Mouse (Mus musculus): ENCODE measurements around the gene Ttll12. TPM values are rescaled to one million over a fixed set of nuclear protein-coding genes. Genes with fewer than 3 reads are reported as not detected.
A peak's percentile ranks its signal among the peaks of the same experiment; 100 is the strongest.

The Ttll12 gene
- polyA plus RNA-seq, 1 experiment from 2014 or later = 44.3 TPM

DNA sequence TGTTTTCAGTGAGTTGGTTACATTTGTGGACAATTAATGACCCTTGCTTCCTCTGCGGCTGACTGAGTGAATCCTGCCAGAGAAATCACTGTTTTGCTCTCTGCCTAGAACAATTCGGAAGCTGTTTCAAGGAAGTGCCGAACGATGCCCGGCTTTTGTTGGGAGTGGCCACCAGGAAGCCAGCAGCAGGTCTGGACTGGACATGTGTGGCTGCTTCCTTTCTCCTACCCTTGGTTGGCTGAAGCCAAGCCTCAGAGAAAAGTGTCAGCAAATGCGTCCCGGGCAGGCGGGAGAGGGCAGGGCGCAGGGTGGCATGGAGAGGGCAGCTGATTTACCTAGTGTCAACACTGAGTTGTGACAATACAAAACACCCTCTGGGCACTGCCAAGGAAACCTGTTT is 64.7 kb downstream of the Ttll12 start:
- H3K9me3 ChIP-seq (replicated peaks) = no peaks in the 10 kb centered on the region
- 89% methylated on average over 9 of the region's 9 CpGs for WGBS
- no peak overlapping the region for H3K27ac ChIP-seq
- no peak overlapping the region for H3K9ac ChIP-seq
- peaks cover 18% of the 10 kb centered on the region for H3K4me1 ChIP-seq
- no peaks in the 10 kb centered on the region for H3K36me3 ChIP-seq
- no peak overlapping the region for H3K4me2 ChIP-seq (replicated peaks)
- peaks cover 38% of the 10 kb centered on the region for H3K27me3 ChIP-seq
- no peak for ATAC-seq (ENCODE audit: low FRiP score)
- no peak overlapping the region for H3K4me3 ChIP-seq

DNA sequence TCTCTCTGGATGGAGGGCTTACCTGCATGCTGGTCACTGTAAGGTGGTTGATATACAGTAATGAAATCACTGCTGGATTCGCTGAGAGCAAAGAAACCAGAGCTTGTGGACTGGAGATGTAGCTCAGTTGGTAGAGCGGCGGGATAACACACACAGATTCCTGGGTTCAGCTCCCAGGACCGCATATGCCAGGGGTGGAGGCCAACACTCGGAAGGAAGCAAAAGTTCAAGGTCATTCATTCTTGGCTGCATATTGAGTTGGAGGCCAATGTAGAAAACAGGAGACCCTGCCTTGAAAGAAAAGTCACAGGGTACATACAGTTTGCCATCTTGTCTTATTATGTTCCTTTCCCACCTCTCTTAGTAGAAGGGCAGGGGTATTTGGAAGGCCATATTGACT is 65.2 kb downstream of the Ttll12 start:
- Histone ChIP-seq H3K9me3 (replicated peaks) (no peaks in the 10 kb centered on the region), H3K4me2 (replicated peaks) (no peak overlapping the region), H3K27me3 (peaks cover 41% of the 10 kb centered on the region), H3K36me3 (no peaks in the 10 kb centered on the region), H3K27ac (no peak overlapping the region), H3K9ac (no peak overlapping the region), H3K4me3 (no peak overlapping the region), H3K4me1 (peaks cover 18% of the 10 kb centered on the region)
- ATAC-seq (ENCODE audit: low FRiP score) = no peak
- 81% methylated on average over 5 of the region's 5 CpGs for WGBS

DNA sequence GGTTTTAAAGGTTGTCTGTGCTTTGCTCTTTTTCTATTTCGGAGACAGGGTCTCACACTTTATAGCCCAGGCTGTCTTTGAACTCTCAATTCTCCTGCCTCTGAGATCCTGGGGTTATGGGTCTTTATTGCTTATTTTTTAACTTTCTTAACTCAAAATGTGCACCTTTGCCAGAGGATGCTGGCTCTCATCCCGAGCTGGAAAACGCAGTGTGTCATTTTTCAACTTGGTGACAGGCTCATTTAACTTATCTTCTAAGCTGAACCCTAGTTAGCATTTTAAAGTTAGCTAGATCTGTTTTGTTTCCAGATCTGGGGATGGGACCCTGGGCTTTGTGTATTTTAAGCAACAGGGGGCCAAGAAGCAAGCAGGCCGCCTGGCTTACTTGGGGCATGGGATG is 66.1 kb downstream of the Ttll12 start:
- Histone ChIP-seq H3K36me3 (no peaks in the 10 kb centered on the region), H3K4me2 (replicated peaks) (no peak overlapping the region), H3K9me3 (replicated peaks) (no peaks in the 10 kb centered on the region), H3K9ac (no peak overlapping the region), H3K27ac (no peak overlapping the region), H3K27me3 (peaks cover 43% of the 10 kb centered on the region), H3K4me3 (no peak overlapping the region), H3K4me1 (peaks cover 18% of the 10 kb centered on the region)
- no peak for ATAC-seq (ENCODE audit: low FRiP score)
- WGBS = 70% methylated on average over 4 of the region's 4 CpGs

GRCm38 (mm10) chr15:83527747-83528146 is 67.2 kb downstream of the Ttll12 start:
- Histone ChIP-seq H3K4me3 (no peak overlapping the region), H3K9ac (no peak overlapping the region), H3K9me3 (replicated peaks) (no peaks in the 10 kb centered on the region), H3K27ac (no peak overlapping the region), H3K4me2 (replicated peaks) (0 out of 2 replicates have a peak overlapping the region, but pooled peaks have one; percentile 94), H3K36me3 (no peaks in the 10 kb centered on the region), H3K27me3 (peaks cover 43% of the 10 kb centered on the region), H3K4me1 (peaks cover 26% of the 10 kb centered on the region)
- no peak for ATAC-seq (ENCODE audit: low FRiP score)
- 76% methylated on average over 2 of the region's 2 CpGs for WGBS

DNA sequence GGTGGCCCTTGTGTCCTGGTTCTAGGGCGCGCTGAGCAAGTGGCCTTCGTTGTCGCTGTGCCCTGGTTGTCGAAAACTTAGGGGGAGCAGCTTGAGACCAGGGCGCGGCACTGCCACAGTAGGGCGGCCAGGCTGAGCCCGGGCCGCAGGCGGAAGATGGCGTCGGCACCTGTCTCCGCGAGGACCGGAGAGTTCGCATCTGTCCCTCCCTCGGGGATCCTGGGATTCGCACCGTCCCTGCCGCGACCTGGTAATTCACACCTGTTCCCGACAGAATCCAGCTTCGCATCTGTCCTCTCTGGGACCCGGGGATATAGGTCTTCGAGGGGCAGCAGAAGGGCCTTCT is 67.9 kb downstream of the Ttll12 start:
- Histone ChIP-seq H3K4me3 (peak overlapping the region; percentile 48), H3K27me3 (peaks cover 43% of the 10 kb centered on the region), H3K36me3 (no peaks in the 10 kb centered on the region), H3K4me2 (replicated peaks) (peak overlapping the region; percentile 94), H3K4me1 (peaks cover 26% of the 10 kb centered on the region), H3K9me3 (replicated peaks) (no peaks in the 10 kb centered on the region), H3K9ac (peak overlapping the region; percentile 62), H3K27ac (no peak overlapping the region)
- 0 out of 2 replicates have a peak, but pooled peaks have one; percentile 16 for ATAC-seq (ENCODE audit: low FRiP score)
- WGBS = under 1% methylated on average over 26 of the region's 26 CpGs

GRCm38 (mm10) chr15:83526424-83527091 is 68.4 kb downstream of the Ttll12 start, which contains the start of gene Bik:
Bik (plus strand) TSS chr15:83526862.
- Histone ChIP-seq H3K4me3 (peak within 1 kb of the TSS; percentile 48), H3K4me1 (peaks cover 26% of the 10 kb centered on the region), H3K9me3 (replicated peaks) (no peaks in the 10 kb centered on the region), H3K36me3 (no peaks in the 10 kb centered on the region), H3K27ac (no peak within 1 kb of the TSS), H3K27me3 (peaks cover 43% of the 10 kb centered on the region), H3K9ac (peak within 1 kb of the TSS; percentile 62), H3K4me2 (replicated peaks) (peak within 1 kb of the TSS; percentile 94)
- 0 out of 2 replicates have a peak, but pooled peaks have one; percentile 58 for ATAC-seq (ENCODE audit: low FRiP score)
- WGBS = under 1% methylated on average over 45 of the region's 45 CpGs

Other genes starting within 250 kb of the Ttll12 start
- 44.2 and 51.1 TPM in 2 replicates for gene Arfgap3, start 244.9 kb downstream of the Ttll12 start, polyA plus RNA-seq (2016; fragmentation: Nextera tagmentation; extraction: Ambion mirVana)
- gene Pacsin2, start 130.6 kb downstream of the Ttll12 start, polyA plus RNA-seq (2016; fragmentation: Nextera tagmentation; extraction: Ambion mirVana) = 46.9 and 47.7 TPM in 2 replicates
- gene Ttll1, start 84.3 kb downstream of the Ttll12 start, polyA plus RNA-seq (2016; fragmentation: Nextera tagmentation; extraction: Ambion mirVana) = 64.1 and 77.2 TPM in 2 replicates
- 2.0 and 2.1 TPM in 2 replicates for gene Bik, start 68.3 kb downstream of the Ttll12 start, polyA plus RNA-seq (2016; fragmentation: Nextera tagmentation; extraction: Ambion mirVana)
- 19.5 and 21.9 TPM in 2 replicates for gene Tspo, start 31.6 kb downstream of the Ttll12 start, polyA plus RNA-seq (2016; fragmentation: Nextera tagmentation; extraction: Ambion mirVana)
- 38.9 and 40.7 TPM in 2 replicates for gene Mcat, start 31.4 kb downstream of the Ttll12 start, polyA plus RNA-seq (2016; fragmentation: Nextera tagmentation; extraction: Ambion mirVana)
- gene Scube1, start 129.9 kb upstream of the Ttll12 start, polyA plus RNA-seq (2016; fragmentation: Nextera tagmentation; extraction: Ambion mirVana) = 32.4 and 33.2 TPM in 2 replicates
- 3.1 and 4.9 TPM in 2 replicates for gene Mpped1, start 184.3 kb upstream of the Ttll12 start, polyA plus RNA-seq (2016; fragmentation: Nextera tagmentation; extraction: Ambion mirVana)